Mouse (Mus musculus): ENCODE measurements around the gene Tmem219. TPM values are rescaled to one million over a fixed set of nuclear protein-coding genes. Genes with fewer than 3 reads are reported as not detected.
A peak's percentile ranks its signal among the peaks of the same experiment; 100 is the strongest.

Tmem219 gene
- polyA plus RNA-seq, 1 experiment from 2014 or later, result 28.4 TPM

- ATAC-seq (ENCODE audit: low FRiP score), result peak; percentile 93
- Histone ChIP-seq H3K4me2 (peak within 1 kb of the TSS; percentile 95), H3K9ac (peak within 1 kb of the TSS; percentile 75), H3K27me3 (peaks cover 14% of the 10 kb centered on the region; the same call in 1 of the 2 replicates), H3K4me3 (peak within 1 kb of the TSS; percentile 47), H3K27ac (peak within 1 kb of the TSS; percentile 95), H3K9me3 (no peaks in the 10 kb centered on the region), H3K36me3 (peaks cover 20% of the 10 kb centered on the region), H3K4me1 (replicated peaks) (peaks cover 70% of the 10 kb centered on the region)
- WGBS, result under 1% methylated on average over 40 of the region's 42 CpGs
Observed at GRCm38 (mm10) chr7:126949793-126950646, 27.3 kb upstream of the Tmem219 start, which contains the start of gene Sez6l2. Gene Sez6l2, plus strand, starts transcription at chr7:126950563.

GRCm38 (mm10) chr7:126949403-126949792 lies 26.7 kb upstream of the Tmem219 start, which contains the start of gene Asphd1:
Gene Asphd1, minus strand, starts transcription at chr7:126949582.
- WGBS, result under 1% methylated on average over 21 of the region's 21 CpGs
- ATAC-seq (ENCODE audit: low FRiP score), result peak; percentile 74
- peaks cover 14% of the 10 kb centered on the region; the same call in 1 of the 2 replicates for H3K27me3 ChIP-seq
- peaks cover 70% of the 10 kb centered on the region for H3K4me1 ChIP-seq (replicated peaks)
- no peaks in the 10 kb centered on the region for H3K9me3 ChIP-seq
- peak within 1 kb of the TSS; percentile 95 for H3K27ac ChIP-seq
- H3K36me3 ChIP-seq, result peaks cover 26% of the 10 kb centered on the region
- H3K4me3 ChIP-seq, result peak within 1 kb of the TSS; percentile 47
- H3K9ac ChIP-seq, result peak within 1 kb of the TSS; percentile 75
- peak within 1 kb of the TSS; percentile 95 for H3K4me2 ChIP-seq

GRCm38 (mm10) chr7:126948626-126949025 lies 25.9 kb upstream of the Tmem219 start:
- H3K4me1 ChIP-seq (replicated peaks), result peaks cover 66% of the 10 kb centered on the region
- ATAC-seq (ENCODE audit: low FRiP score), result no peak
- peak overlapping the region; percentile 75 for H3K9ac ChIP-seq
- H3K27me3 ChIP-seq, result peaks cover 14% of the 10 kb centered on the region; the same call in 1 of the 2 replicates
- WGBS, result 77% methylated on average over 10 of the region's 10 CpGs
- peak overlapping the region; percentile 95 for H3K27ac ChIP-seq
- H3K4me2 ChIP-seq, result peak overlapping the region; percentile 95
- H3K36me3 ChIP-seq, result peaks cover 28% of the 10 kb centered on the region
- peak overlapping the region; percentile 47 for H3K4me3 ChIP-seq
- H3K9me3 ChIP-seq, result no peaks in the 10 kb centered on the region

GRCm38 (mm10) chr7:126946530-126946929 lies 23.8 kb upstream of the Tmem219 start:
- Histone ChIP-seq H3K9ac (no peak overlapping the region), H3K27me3 (no peaks in the 10 kb centered on the region), H3K4me2 (no peak overlapping the region), H3K27ac (no peak overlapping the region), H3K36me3 (peaks cover 46% of the 10 kb centered on the region), H3K9me3 (no peaks in the 10 kb centered on the region), H3K4me3 (no peak overlapping the region), H3K4me1 (replicated peaks) (peaks cover 49% of the 10 kb centered on the region)
- 52% methylated on average over 3 of the region's 3 CpGs for WGBS
- ATAC-seq (ENCODE audit: low FRiP score), result no peak

- no peak overlapping the region for H3K4me2 ChIP-seq
- no peaks in the 10 kb centered on the region for H3K27me3 ChIP-seq
- H3K4me3 ChIP-seq, result no peak overlapping the region
- WGBS, result 55% methylated on average over 5 of the region's 5 CpGs
- peaks cover 17% of the 10 kb centered on the region for H3K4me1 ChIP-seq (replicated peaks)
- no peak overlapping the region; the same call in 1 of the 2 replicates for H3K27ac ChIP-seq
- ATAC-seq (ENCODE audit: low FRiP score), result no peak
- no peaks in the 10 kb centered on the region for H3K9me3 ChIP-seq
- peaks cover 61% of the 10 kb centered on the region for H3K36me3 ChIP-seq
- H3K9ac ChIP-seq, result no peak overlapping the region
Observed at GRCm38 (mm10) chr7:126941801-126942200, 19.1 kb upstream of the Tmem219 start.

- H3K27me3 ChIP-seq, result no peaks in the 10 kb centered on the region
- ATAC-seq (ENCODE audit: low FRiP score), result no peak
- H3K9ac ChIP-seq, result no peak overlapping the region
- 47% methylated on average over 6 of the region's 6 CpGs for WGBS
- no peaks in the 10 kb centered on the region for H3K9me3 ChIP-seq
- H3K4me3 ChIP-seq, result no peak overlapping the region
- no peak overlapping the region for H3K27ac ChIP-seq
- peaks cover 64% of the 10 kb centered on the region for H3K36me3 ChIP-seq
- peaks cover 11% of the 10 kb centered on the region; the same call in 1 of the 2 replicates for H3K4me1 ChIP-seq (replicated peaks)
- no peak overlapping the region for H3K4me2 ChIP-seq
Observed at GRCm38 (mm10) chr7:126941171-126941570, 18.5 kb upstream of the Tmem219 start.

GRCm38 (mm10) chr7:126932652-126933051 lies 9.9 kb upstream of the Tmem219 start:
- Histone ChIP-seq H3K4me1 (replicated peaks) (peaks cover 17% of the 10 kb centered on the region), H3K9ac (no peak overlapping the region), H3K36me3 (peaks cover 45% of the 10 kb centered on the region), H3K9me3 (no peaks in the 10 kb centered on the region), H3K27ac (no peak overlapping the region), H3K27me3 (no peaks in the 10 kb centered on the region), H3K4me3 (no peak overlapping the region), H3K4me2 (no peak overlapping the region)
- 78% methylated on average over 2 of the region's 2 CpGs for WGBS
- no peak for ATAC-seq (ENCODE audit: low FRiP score)

GRCm38 (mm10) chr7:126929046-126929445 lies 6.3 kb upstream of the Tmem219 start:
- H3K4me2 ChIP-seq, result peak overlapping the region; percentile 88
- no peaks in the 10 kb centered on the region for H3K27me3 ChIP-seq
- peaks cover 17% of the 10 kb centered on the region for H3K4me1 ChIP-seq (replicated peaks)
- peaks cover 20% of the 10 kb centered on the region; the same call in 1 of the 2 replicates for H3K36me3 ChIP-seq
- peak overlapping the region; percentile 77 for H3K4me3 ChIP-seq
- whole genome bisulfite sequencing, result under 1% methylated on average over 27 of the region's 27 CpGs
- peak overlapping the region; percentile 90 for H3K9ac ChIP-seq
- peak overlapping the region; percentile 89 for H3K27ac ChIP-seq
- no peaks in the 10 kb centered on the region for H3K9me3 ChIP-seq
- peak; percentile 80 for ATAC-seq (ENCODE audit: low FRiP score)

- 5% methylated on average over 47 of the region's 56 CpGs for WGBS
- peaks cover 17% of the 10 kb centered on the region; the same call in 1 of the 2 replicates for H3K36me3 ChIP-seq
- H3K27ac ChIP-seq, result peak within 1 kb of the TSS; percentile 89
- no peaks in the 10 kb centered on the region for H3K9me3 ChIP-seq
- ATAC-seq (ENCODE audit: low FRiP score), result peak; percentile 97
- peak within 1 kb of the TSS; percentile 88 for H3K4me2 ChIP-seq
- peak within 1 kb of the TSS; percentile 77 for H3K4me3 ChIP-seq
- H3K9ac ChIP-seq, result peak within 1 kb of the TSS; percentile 90
- H3K4me1 ChIP-seq (replicated peaks), result peaks cover 17% of the 10 kb centered on the region
- no peaks in the 10 kb centered on the region for H3K27me3 ChIP-seq
Observed at GRCm38 (mm10) chr7:126928384-126929037, 5.8 kb upstream of the Tmem219 start, which contains the start of gene Kctd13. Gene Kctd13, plus strand, starts transcription at chr7:126928879.

GRCm38 (mm10) chr7:126926299-126926698 lies 3.6 kb upstream of the Tmem219 start:
- whole genome bisulfite sequencing, result 63% methylated on average over 3 of the region's 3 CpGs

GRCm38 (mm10) chr7:126923999-126924398 lies 1.3 kb upstream of the Tmem219 start:
- Histone ChIP-seq H3K27me3 (no peaks in the 10 kb centered on the region), H3K4me1 (replicated peaks) (peaks cover 9% of the 10 kb centered on the region), H3K9ac (no peak overlapping the region), H3K4me3 (no peak overlapping the region), H3K9me3 (no peaks in the 10 kb centered on the region), H3K27ac (no peak overlapping the region), H3K4me2 (no peak overlapping the region), H3K36me3 (no peaks in the 10 kb centered on the region)
- 25% methylated on average over 5 of the region's 5 CpGs for WGBS
- ATAC-seq (ENCODE audit: low FRiP score), result no peak

More at GRCm38 (mm10) chr7:126926299-126926698, 3.6 kb upstream of the Tmem219 start:
- H3K4me1 ChIP-seq (replicated peaks), result peaks cover 26% of the 10 kb centered on the region
- H3K36me3 ChIP-seq, result peaks cover 3% of the 10 kb centered on the region; the same call in 1 of the 2 replicates
- no peak for ATAC-seq (ENCODE audit: low FRiP score)
- H3K27me3 ChIP-seq, result no peaks in the 10 kb centered on the region
- H3K4me2 ChIP-seq, result no peak overlapping the region
- H3K9me3 ChIP-seq, result no peaks in the 10 kb centered on the region
- H3K4me3 ChIP-seq, result no peak overlapping the region
- H3K9ac ChIP-seq, result no peak overlapping the region
- H3K27ac ChIP-seq, result no peak overlapping the region

GRCm38 (mm10) chr7:126921563-126921962 lies 1.2 kb downstream of the Tmem219 start:
- H3K27me3 ChIP-seq, result no peaks in the 10 kb centered on the region
- H3K27ac ChIP-seq, result no peak overlapping the region
- H3K9me3 ChIP-seq, result no peaks in the 10 kb centered on the region
- ATAC-seq (ENCODE audit: low FRiP score), result no peak
- WGBS, result 85% methylated on average over 2 of the region's 2 CpGs
- H3K4me3 ChIP-seq, result no peak overlapping the region
- peaks cover 9% of the 10 kb centered on the region for H3K4me1 ChIP-seq (replicated peaks)
- no peaks in the 10 kb centered on the region for H3K36me3 ChIP-seq
- H3K4me2 ChIP-seq, result no peak overlapping the region
- H3K9ac ChIP-seq, result no peak overlapping the region
